Mouse (Mus musculus) lung, adult 10 weeks (tissue): Measurements from ENCODE around the gene Fer. TPM values are rescaled to one million over a fixed set of nuclear protein-coding genes. Genes with fewer than 3 reads are reported as not detected.

ENCODE experiments used
- polyA plus RNA-seq: library from polyadenylated mRNA; stranded (reverse); fragments of 350-450 nt; fragmentation: Illumina TruSeq; extraction: RNeasy Lipid Tissue Mini Kit (QIAGEN cat#74804); gene quantifications from one replicate; pipeline ENCODE4 v1.2.3, GENCODE M21; 2014; ENCODE audit warnings: low read depth, low replicate concordance; ENCODE audit not compliant: insufficient read depth

Fer gene
- 6.4 TPM for polyA plus RNA-seq

DNA sequence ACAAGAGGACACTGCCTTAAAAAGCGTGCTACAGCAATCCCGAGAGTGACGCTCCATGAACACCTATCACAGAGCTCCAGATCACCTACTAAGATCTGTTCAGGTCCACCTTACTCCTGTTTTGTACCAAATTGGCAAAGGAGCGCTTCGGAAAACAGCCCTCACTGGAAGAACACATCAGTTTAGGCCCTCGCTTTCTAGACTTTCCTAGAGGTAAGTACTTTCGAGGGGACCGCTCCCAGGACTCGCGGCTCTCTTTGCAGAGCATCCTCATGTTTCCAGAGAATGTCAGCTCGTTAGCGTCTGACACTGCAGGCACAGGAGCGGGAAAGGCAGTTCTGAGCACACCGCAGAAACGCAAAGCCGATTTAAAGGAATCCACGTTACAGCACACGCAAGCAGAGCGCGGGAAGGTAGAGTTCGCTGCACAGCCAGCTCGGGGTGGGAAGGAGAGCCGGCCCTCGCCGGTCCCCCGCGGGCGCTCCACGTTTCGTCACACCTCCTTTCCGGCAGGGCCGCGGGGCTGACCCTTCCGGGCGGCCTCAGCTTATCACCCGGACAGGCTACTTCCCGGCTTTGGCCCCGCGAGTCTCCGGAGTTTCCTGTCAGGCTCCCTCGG lies at the start of gene Fer:
Gene Fer, plus strand, starts transcription at position 51 of the 619 bp plus-strand sequence.

DNA sequence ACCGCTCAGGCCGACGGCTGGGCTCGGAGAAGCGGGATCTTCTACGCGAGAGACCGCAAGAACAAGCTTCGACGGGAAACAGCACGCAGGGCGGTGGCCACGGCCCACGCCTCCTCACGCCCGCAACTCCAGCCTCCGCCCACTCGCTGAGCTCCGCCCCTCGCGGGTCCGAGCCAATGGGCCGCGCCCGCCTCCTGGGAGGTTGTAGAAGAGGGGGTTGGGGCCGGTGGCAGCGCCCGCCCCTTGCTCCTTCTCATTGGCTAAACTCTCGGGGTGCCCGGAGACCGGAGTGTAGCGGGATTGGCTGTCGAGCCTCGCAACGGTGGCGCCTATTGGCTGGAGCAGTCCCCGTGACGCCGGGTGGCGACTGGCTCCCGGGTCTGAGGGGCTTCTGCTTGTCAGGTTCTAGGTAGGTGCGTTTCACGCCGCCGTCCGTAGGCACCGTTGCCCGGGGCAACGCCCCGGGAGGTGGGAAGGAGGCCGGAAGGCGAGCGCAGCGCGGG lies 836 bp downstream of the Fer start, which contains the start of gene A930002H24Rik:
Gene A930002H24Rik, minus strand, starts transcription at position 145 of the 503 bp plus-strand sequence.

Other genes starting within 250 kb of the Fer start
- not detected for gene A930002H24Rik, start 729 bp downstream of the Fer start, polyA plus RNA-seq